Mouse (Mus musculus): Measurements from ENCODE around the gene Chrnd.

GRCm38 (mm10) chr1:87149422-87149821 lies 41.0 kb upstream of the Chrnd start:
- TF ChIP-seq CTCF (conservative IDR thresholded peaks at IDR 0.05; ENCODE audit: low read length), result no peak
- TF ChIP-seq NANOG (IDR thresholded peaks at IDR 0.05; ENCODE audit: borderline replicate concordance, low read length), result no peak
